Mouse (Mus musculus) liver, embryonic 13.5 days (tissue): ENCODE measurements around the gene C2. TPM values are rescaled to one million over a fixed set of nuclear protein-coding genes. Genes with fewer than 3 reads are reported as not detected.

ENCODE experiments used
- microRNA-seq: library from miRNA; unstranded; fragments of <30 nt; microRNA quantifications from one replicate; pipeline ENCODE4, GENCODE M21; 2016
- polyA plus RNA-seq: library from polyadenylated mRNA; unstranded; fragments of >200 nt; fragmentation: Nextera tagmentation; extraction: Ambion mirVana; gene quantifications from 2 replicates; pipeline ENCODE4 v1.2.1, GENCODE M21; 2015

Gene C2
- polyA plus RNA-seq, 1 experiment from 2014 or later, result 11.1 TPM

Small RNA genes within 50 kb of the gene (microRNA-seq; reads per million reads assigned to microRNA genes)
- gene Mir6970 (not detected), gene Mir6971 (5.0 reads per million, percentile 11 among the genes with 10 or more reads in this experiment), gene Mir6972 (0.88 reads per million)

Other genes starting within 250 kb of the C2 start
- gene Tnxb, start 227.7 kb downstream of the C2 start, polyA plus RNA-seq, result 0.05 and 0.08 TPM in 2 replicates
- 1.2 and 1.4 TPM in 2 replicates for gene C4b, start 154.4 kb downstream of the C2 start, polyA plus RNA-seq
- not detected in 2 replicates for gene Cyp21a1, start 93.7 kb downstream of the C2 start, polyA plus RNA-seq
- gene Stk19, start 61.3 kb downstream of the C2 start, polyA plus RNA-seq, result 19.9 and 20.2 TPM in 2 replicates
- 28.6 and 30.9 TPM in 2 replicates for gene Dxo, start 61.2 kb downstream of the C2 start, polyA plus RNA-seq
- 24.0 and 26.1 TPM in 2 replicates for gene Skiv2l, start 48.1 kb downstream of the C2 start, polyA plus RNA-seq
- gene Nelfe, start 47.9 kb downstream of the C2 start, polyA plus RNA-seq, result 60.1 and 65.1 TPM in 2 replicates
- gene Cfb, start 35.7 kb downstream of the C2 start, polyA plus RNA-seq, result 118 and 133 TPM in 2 replicates
- gene Zbtb12, start 18.8 kb downstream of the C2 start, polyA plus RNA-seq, result 0.54 and 0.80 TPM in 2 replicates
- gene Gm20547, start 16.2 kb downstream of the C2 start, polyA plus RNA-seq, result 0.17 TPM in 1 of 2 replicates, not detected in the other
- gene Ehmt2, start 204 bp upstream of the C2 start, polyA plus RNA-seq, result 16.8 and 17.7 TPM in 2 replicates
- gene Slc44a4, start 16.2 kb upstream of the C2 start, polyA plus RNA-seq, result 1.5 TPM in 2 replicates
- 14.2 and 15.2 TPM in 2 replicates for gene Neu1, start 33.0 kb upstream of the C2 start, polyA plus RNA-seq
- 0.07 and 0.15 TPM in 2 replicates for gene Hspa1b, start 61.0 kb upstream of the C2 start, polyA plus RNA-seq
- not detected in 2 replicates for gene Gm20481, start 71.6 kb upstream of the C2 start, polyA plus RNA-seq
- 2.1 and 2.3 TPM in 2 replicates for gene Hspa1a, start 73.9 kb upstream of the C2 start, polyA plus RNA-seq
- gene Hspa1l, start 74.4 kb upstream of the C2 start, polyA plus RNA-seq, result 0.10 and 0.34 TPM in 2 replicates
- 163 and 178 TPM in 2 replicates for gene Lsm2, start 83.6 kb upstream of the C2 start, polyA plus RNA-seq
- gene Vars, start 102.7 kb upstream of the C2 start, polyA plus RNA-seq, result 110 and 112 TPM in 2 replicates
- gene Vwa7, start 118.3 kb upstream of the C2 start, polyA plus RNA-seq, result 0.08 TPM in 2 replicates
- gene Sapcd1, start 129.8 kb upstream of the C2 start, polyA plus RNA-seq, result 2.5 and 2.8 TPM in 2 replicates
- 3.2 and 3.4 TPM in 2 replicates for gene Msh5, start 148.5 kb upstream of the C2 start, polyA plus RNA-seq
- 141 and 147 TPM in 2 replicates for gene Clic1, start 151.7 kb upstream of the C2 start, polyA plus RNA-seq
- 28.9 and 30.6 TPM in 2 replicates for gene Ddah2, start 160.8 kb upstream of the C2 start, polyA plus RNA-seq
- gene Ly6g6c, start 167.1 kb upstream of the C2 start, polyA plus RNA-seq, result 0.25 and 0.31 TPM in 2 replicates
- 4.1 and 5.2 TPM in 2 replicates for gene Mpig6b, start 167.9 kb upstream of the C2 start, polyA plus RNA-seq
- gene Ly6g6e, start 178.6 kb upstream of the C2 start, polyA plus RNA-seq, result 0.13 and 0.23 TPM in 2 replicates
- 0.35 and 0.47 TPM in 2 replicates for gene Ly6g6d, start 179.8 kb upstream of the C2 start, polyA plus RNA-seq
- 7.2 and 7.3 TPM in 2 replicates for gene Ly6g6f, start 187.3 kb upstream of the C2 start, polyA plus RNA-seq
- gene Abhd16a, start 191.0 kb upstream of the C2 start, polyA plus RNA-seq, result 51.0 and 54.9 TPM in 2 replicates
- not detected in 2 replicates for gene Ly6g5c, start 210.0 kb upstream of the C2 start, polyA plus RNA-seq
- gene Ly6g5b, start 217.2 kb upstream of the C2 start, polyA plus RNA-seq, result 0.21 and 0.28 TPM in 2 replicates
- gene Gpank1, start 223.2 kb upstream of the C2 start, polyA plus RNA-seq, result 14.1 and 14.8 TPM in 2 replicates
- gene Csnk2b, start 223.8 kb upstream of the C2 start, polyA plus RNA-seq, result 176 and 182 TPM in 2 replicates
- gene D17H6S53E, start 228.1 kb upstream of the C2 start, polyA plus RNA-seq, result 3.1 and 3.6 TPM in 2 replicates
- 553 and 573 TPM in 2 replicates for gene Apom, start 233.8 kb upstream of the C2 start, polyA plus RNA-seq
- 22.4 and 27.4 TPM in 2 replicates for gene Bag6, start 236.9 kb upstream of the C2 start, polyA plus RNA-seq